Mouse (Mus musculus) lung, adult 2 months (tissue): ENCODE results near the gene Mocs1.
"Not testable (repeated sequence)": the region's sequence is repeated elsewhere in the genome, so short reads cannot be mapped to it uniquely, and the experiment has no call there.

Experiments
- CTCF ChIP-seq: fragments of 200-500 bp; IDR thresholded peaks from 2 replicates; pipeline ENCODE4 v1.5.1; 2011; ENCODE audit warnings: mild to moderate bottlenecking, low read length, control low read depth; ENCODE audit not compliant: insufficient read depth
- POLR2A ChIP-seq: fragments of 200-500 bp; IDR thresholded peaks from 2 replicates; pipeline ENCODE4 v1.6.1; 2011; ENCODE audit warnings: low read depth, mild to moderate bottlenecking, control low read depth, low read length, borderline replicate concordance; ENCODE audit errors: extremely low read depth

DNA sequence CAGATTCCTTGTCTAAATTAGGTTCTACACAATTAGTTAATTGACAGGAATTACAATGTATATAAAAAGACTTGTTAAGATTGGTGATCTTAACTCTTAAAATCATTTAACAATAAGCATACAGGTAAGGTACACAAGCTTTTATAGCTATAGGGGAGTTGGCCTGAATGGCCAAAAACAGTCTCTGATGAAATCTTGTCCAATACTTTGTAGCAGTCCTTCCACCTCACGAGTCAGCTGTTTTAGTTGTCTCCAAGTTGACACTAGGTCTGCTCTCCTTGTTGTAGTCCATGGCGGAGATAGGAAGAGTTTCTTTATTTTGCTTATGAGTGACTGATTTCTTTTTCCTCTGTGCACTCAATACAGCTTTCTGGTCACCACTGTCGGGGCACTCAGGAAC, 14.7 kb downstream of the Mocs1 start:
- TF ChIP-seq CTCF, POLR2A: not testable (repeated sequence)
